Mouse (Mus musculus) right cerebral cortex, postnatal 10 days (tissue): ENCODE results near the gene Bri3.

Experiments used
- DNase-seq, 2 experiments: peaks; one replicate each; pipeline ENCODE4 v3.0.0; 2021; ENCODE audit warnings: low spot score in 2 of 2

The Bri3 gene

GRCm38 (mm10) chr5:144243901-144244487 lies at the start of gene Bri3:
Bri3 (plus strand) TSS chr5:144244437.
- DNase-seq: no peak

- no peak for DNase-seq
Measured at GRCm38 (mm10) chr5:144195567-144195966, 48.7 kb upstream of the Bri3 start.

GRCm38 (mm10) chr5:144200616-144201015 lies 43.6 kb upstream of the Bri3 start:
- DNase-seq: no peak

GRCm38 (mm10) chr5:144202430-144202829 lies 41.8 kb upstream of the Bri3 start:
- no peak for DNase-seq

- DNase-seq: no peak
Measured at GRCm38 (mm10) chr5:144203398-144203959, 40.8 kb upstream of the Bri3 start.

GRCm38 (mm10) chr5:144204303-144204702 lies 39.9 kb upstream of the Bri3 start:
- DNase-seq: no peak

GRCm38 (mm10) chr5:144204911-144205310 lies 39.3 kb upstream of the Bri3 start:
- no peak for DNase-seq

- DNase-seq: no peak
Measured at GRCm38 (mm10) chr5:144206069-144206468, 38.2 kb upstream of the Bri3 start.

- peak in 1 of 2 experiments; percentile 67 for DNase-seq
Measured at GRCm38 (mm10) chr5:144207478-144207877, 36.8 kb upstream of the Bri3 start.

- DNase-seq: peak in 1 of 2 experiments; percentile 69
Measured at GRCm38 (mm10) chr5:144214453-144214852, 29.8 kb upstream of the Bri3 start.

GRCm38 (mm10) chr5:144215992-144216391 lies 28.2 kb upstream of the Bri3 start:
- DNase-seq: no peak

GRCm38 (mm10) chr5:144218061-144218460 lies 26.2 kb upstream of the Bri3 start:
- DNase-seq: no peak

- no peak for DNase-seq
Measured at GRCm38 (mm10) chr5:144219306-144219705, 24.9 kb upstream of the Bri3 start.

- DNase-seq: no peak
Measured at GRCm38 (mm10) chr5:144219936-144220335, 24.3 kb upstream of the Bri3 start.

- DNase-seq: no peak
Measured at GRCm38 (mm10) chr5:144221305-144221704, 22.9 kb upstream of the Bri3 start.

GRCm38 (mm10) chr5:144222811-144223502 lies 21.3 kb upstream of the Bri3 start:
- no peak for DNase-seq

GRCm38 (mm10) chr5:144223503-144223862 lies 20.8 kb upstream of the Bri3 start, which contains the start of gene Tecpr1:
Tecpr1 (minus strand) TSS chr5:144223615.
- peak; percentile 97 for DNase-seq

- DNase-seq: no peak
Measured at GRCm38 (mm10) chr5:144223899-144224816, 20.1 kb upstream of the Bri3 start.

- no peak for DNase-seq
Measured at GRCm38 (mm10) chr5:144226220-144226619, 18.0 kb upstream of the Bri3 start.

- no peak for DNase-seq
Measured at GRCm38 (mm10) chr5:144230216-144230615, 14.0 kb upstream of the Bri3 start.

- DNase-seq: no peak
Measured at GRCm38 (mm10) chr5:144231410-144231809, 12.8 kb upstream of the Bri3 start.

GRCm38 (mm10) chr5:144232531-144232930 lies 11.7 kb upstream of the Bri3 start:
- no peak for DNase-seq
